Mouse (Mus musculus) kidney, adult 8-10 months (tissue): ENCODE data around the gene Pcp4l1.
"Not testable (repeated sequence)": the region's sequence is repeated elsewhere in the genome, so short reads cannot be mapped to it uniquely, and the experiment has no call there.

Experiments
- DNase-seq, 2 experiments: peaks; one replicate each; pipeline ENCODE4 v3.0.0; 2022

The Pcp4l1 gene

DNA sequence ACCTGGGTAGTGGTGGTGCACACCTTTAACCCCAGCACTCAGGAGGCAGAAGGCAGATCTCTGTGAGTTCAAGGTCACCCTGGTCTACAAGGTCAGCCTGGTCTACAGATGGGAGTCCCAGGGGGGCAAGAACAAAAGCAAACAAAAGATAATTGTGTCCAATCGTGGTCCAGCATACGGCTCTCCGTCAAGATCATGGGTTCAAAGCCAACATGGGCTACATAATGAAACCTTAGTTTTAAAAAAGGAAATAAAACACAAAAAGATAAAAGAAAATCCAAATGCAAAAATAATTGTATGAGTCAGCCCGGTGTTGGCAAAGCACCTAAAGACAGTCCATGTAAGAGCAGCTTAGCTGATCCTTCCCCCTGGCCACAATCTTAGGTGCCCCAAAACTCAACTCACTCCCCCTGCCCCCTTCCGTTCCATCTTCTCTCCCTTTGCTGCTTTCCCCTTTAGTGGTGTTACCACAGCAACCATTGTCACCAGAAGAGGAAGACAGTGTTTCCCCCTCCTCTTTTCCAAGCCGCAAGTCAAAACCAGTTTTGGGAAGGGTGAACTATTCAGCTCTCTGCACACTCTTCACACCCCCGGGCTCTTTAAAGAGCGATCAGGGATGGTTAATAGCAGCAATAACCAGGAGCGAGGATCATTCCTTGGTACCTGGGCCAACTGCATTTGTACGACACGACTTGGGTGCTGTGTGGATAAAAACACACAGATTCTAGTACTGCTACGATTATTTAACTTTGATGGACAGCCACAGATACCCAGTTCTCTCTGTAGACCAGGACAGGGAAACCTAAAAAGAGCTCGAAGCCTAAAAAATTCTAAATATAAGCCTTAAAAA, 8.0 kb downstream of the Pcp4l1 start:
- DNase-seq, result no peak

DNA sequence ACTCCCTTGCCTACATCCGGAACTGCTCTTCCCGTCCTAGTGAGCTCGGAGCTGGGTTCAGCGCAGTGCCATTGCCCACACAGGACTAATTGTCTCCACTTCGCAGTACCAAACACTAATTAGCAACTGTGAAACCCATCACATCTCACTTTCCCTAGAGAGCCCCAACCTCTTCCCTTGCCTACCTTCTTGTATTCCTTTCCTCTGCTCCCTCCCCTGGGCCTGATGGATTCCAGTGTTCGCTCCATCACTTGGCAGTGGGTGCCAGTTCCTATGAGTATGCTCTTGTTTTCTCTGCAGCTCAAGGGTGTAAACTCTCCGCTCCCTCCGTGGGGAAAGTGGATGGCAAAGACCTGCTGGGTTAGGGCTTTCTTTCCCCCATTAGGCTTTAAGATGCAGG, 10.4 kb downstream of the Pcp4l1 start:
- DNase-seq, result no peak

DNA sequence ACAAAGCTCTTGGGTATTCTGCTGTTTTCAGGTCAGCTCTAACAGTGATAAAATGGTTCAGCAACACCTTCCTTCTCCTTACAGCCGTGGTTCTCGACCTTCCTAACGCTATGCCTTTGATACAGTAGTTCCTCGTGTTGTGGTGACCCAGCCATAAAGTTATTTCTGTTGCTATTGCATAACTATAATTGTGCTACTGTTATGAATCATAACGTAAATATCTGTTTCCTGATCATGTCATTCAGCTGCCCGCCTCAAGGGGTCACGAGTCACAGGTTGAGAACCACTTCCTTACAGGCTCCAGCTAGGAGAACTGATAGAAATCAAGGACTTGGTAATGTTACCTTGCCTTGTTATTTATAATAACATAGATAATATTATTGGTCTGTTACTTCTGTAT, 11.8 kb downstream of the Pcp4l1 start:
- peak in 1 of 2 experiments; percentile 29 for DNase-seq

DNA sequence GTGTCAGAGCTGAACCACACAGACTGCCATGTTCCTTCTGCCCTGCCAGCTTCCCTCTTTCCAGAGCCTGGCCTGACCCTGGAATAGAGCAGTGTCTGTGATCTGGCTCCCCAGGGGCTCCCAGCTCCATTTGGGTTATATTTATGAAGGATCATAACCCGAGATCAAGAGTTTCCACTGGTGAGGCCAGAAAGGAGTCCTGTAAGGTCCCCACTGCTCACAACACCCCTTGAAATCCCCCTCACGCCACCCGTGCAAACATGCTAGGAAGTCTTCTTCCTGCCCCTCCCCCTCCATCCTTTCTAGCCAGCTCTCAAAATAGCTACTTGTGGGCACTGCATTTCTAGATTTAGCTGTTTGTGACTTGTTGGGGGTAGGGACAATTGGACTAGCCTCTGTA, 12.4 kb downstream of the Pcp4l1 start:
- DNase-seq, result peak in 1 of 2 experiments; percentile 36

DNA sequence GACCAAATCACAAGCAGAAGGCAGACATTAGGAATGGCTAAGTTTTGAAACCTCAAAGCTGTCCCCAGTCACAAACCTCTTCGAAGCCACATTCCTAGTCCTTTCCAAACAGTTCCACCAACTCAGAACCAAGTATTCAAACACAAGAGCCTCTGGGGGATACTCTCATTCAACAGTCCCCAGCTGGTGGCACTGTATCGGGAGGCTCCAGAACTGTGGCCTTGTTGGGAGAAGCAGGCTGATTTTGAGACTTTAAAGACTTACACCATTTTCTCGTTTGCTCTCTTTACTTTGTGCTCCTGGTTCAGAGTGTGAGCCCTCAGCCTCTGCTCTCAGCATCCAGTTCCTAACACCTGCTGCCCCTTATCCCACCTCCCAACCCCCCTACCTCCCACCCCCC, 13.0 kb downstream of the Pcp4l1 start:
- DNase-seq, result no peak

DNA sequence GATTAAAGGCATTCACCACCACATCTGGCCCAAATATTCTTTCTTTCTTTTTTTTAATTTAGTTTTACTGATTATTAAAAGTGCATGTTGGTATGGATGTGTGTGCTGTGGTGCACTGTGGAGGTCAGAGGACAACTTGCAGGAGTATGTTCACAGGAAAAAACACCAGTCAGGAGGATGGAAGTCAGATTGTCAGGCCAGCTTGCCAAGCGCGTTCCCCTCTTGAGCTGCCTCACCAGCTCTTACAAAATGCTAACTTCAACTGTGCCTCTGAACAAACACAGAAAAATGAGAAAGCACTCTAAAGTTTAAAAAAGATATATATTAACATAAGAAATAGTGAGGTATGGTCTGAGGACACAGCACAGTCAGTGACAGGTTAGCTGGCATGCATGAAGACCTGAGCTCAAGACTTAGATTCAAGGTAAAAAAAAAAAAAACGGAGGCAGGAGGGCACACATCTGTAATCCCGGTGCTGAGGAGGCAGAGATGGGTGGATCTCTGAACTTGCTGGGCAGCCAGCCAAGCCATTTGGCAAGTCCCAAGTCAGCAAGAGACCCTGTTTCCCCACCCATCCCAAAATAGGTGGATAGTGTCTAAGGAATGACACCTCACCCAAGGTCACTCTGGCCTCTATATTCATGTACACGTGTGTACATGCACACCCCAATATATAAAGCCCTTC, 16.4 kb downstream of the Pcp4l1 start:
- DNase-seq, result no peak

DNA sequence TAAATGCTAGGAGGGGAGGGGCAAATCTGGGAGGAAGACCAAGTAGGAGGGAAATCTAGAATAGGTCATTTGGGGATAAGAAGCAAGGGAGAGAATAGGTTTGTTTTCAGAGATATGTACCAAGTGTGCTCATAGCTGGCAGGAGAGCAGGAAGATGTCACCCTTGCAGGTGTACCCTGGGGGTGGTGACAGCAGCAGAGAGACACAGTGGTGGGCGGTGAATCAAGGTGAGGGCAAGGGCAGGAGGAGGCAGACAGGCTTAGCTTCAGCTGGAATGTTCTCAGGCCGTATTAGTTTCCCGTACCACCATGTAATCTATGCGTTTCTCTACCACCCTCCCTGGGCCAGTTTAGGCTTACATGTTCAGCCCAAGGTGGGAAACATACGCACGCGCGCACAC, 23.3 kb downstream of the Pcp4l1 start:
- no peak for DNase-seq

DNA sequence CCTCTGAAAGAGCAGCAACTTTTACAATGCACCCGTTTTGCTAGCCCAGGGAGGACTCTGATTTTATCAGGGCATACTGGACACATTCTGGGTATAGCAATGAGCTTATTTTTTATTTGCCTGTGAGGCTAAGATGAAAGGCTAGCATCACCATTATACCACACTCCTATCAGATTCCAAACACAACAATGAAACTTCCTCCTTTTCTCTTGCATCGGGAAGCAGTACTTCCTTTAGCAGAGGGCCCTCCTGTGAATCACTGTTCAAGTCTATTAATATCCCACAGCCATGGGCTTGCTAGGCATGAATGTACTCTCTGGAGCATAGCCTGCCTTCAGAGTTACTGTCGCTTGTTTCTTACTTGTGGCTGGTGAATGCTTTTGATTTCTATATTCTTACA, 24.9 kb downstream of the Pcp4l1 start:
- peak in 1 of 2 experiments; percentile 27 for DNase-seq

DNA sequence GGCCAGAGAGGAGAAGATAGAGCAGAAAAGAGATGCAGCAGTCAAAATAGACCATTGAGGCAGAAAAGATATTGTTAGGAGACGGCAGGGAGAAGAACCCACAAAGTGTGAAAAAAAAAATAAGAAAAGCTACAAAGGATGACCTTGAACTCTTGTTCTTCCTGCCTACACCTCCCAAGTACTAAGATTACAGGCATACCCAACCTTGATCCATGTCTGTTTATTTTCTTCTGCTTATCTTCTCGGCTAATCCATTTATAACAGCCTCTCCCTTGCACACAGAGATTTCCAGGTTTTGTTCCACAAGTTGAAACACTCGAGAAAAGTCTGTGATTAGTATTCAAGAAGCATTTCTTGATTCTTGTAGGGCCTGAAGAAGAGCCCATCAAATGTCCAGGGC, 26.2 kb downstream of the Pcp4l1 start:
- DNase-seq, result no peak

DNA sequence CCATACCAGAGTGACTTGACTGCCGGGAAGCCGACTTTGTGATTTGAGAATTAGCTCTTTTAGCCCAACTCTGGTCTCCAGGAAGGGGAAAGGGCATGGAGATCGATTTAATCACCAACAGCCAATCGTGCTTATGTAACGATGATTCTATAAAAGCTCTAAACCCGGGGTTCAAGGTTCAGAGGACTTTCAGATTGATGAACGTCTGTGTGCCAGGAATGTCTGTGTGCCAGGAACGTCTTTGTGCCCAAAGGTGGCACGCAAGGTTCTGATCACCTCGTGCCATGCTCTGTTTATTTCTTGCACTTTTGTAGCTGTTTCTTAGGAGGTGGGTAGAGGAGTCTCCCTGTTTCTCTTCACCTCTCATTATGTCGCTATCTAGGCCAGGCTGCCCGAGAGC, 27.2 kb downstream of the Pcp4l1 start:
- DNase-seq, result peak; percentile 38 to 48

DNA sequence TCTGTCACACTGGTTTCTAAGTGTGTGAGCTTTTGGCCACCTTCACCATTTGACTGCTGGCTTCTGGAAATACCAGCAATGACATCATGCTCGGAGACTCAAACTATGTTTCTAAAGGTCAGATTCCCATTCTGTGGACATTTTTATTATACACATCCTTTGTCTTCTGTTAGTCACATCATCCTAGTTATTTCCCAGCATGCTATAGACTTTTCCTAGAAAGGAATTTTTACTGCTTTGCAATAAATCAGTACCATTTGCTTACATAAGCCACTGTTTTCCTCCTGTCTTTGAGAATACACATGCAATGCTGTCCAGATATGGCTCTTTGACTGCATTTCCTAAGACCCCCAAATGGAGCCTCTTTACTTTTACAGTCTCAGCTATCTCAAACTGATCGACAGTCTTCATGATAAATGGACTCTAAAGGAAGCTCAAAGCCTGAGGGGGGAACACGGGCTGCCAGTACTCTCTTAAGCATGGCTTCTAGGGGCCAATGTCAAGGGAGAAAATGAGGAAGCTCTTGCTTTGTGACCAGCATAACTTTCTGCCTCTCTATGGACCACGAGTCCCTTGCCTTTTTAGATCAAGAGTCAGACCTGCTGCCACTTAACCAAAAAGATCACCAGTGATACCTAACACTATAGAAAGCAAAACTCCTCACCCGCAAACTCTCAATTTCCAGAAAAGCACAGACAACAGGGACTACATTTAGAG, 30.3 kb downstream of the Pcp4l1 start:
- no peak for DNase-seq

DNA sequence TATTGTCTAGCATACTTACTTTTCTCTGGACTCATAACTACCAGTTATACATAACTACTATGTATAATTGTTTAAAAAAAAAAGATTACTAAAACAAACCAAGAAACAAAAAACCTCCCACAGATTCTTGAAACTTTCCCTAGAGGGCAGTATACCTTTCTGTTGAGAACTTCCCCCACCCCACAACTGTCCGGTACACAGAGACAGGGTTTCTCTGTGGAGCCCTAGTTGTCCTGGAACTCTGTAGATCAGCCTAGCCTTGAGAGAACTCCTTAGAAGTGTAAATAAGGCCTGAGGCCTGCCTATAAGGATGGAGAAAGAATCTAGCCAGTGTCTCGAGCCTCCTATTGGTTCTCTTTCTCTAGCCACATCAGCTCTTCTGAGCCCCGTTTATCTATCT, 31.8 kb downstream of the Pcp4l1 start:
- DNase-seq, result no peak

DNA sequence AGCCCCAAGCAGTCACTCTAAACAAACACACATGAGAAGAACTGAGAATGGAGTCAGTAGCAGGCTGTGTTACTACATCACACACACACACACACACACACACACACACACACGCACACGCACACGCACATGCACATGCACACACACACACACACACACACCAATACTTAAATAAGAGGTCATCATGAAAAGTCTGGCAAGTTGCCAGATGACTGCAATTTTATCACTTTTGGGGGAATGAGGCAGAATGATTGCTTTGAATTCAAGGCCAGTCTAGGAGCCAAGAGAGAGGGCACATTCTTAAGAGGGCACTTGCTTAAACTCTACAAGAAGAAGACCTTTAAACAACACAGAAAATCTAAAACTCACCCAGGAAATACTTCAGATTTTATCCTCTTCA, 33.5 kb downstream of the Pcp4l1 start:
- DNase-seq, result no peak

DNA sequence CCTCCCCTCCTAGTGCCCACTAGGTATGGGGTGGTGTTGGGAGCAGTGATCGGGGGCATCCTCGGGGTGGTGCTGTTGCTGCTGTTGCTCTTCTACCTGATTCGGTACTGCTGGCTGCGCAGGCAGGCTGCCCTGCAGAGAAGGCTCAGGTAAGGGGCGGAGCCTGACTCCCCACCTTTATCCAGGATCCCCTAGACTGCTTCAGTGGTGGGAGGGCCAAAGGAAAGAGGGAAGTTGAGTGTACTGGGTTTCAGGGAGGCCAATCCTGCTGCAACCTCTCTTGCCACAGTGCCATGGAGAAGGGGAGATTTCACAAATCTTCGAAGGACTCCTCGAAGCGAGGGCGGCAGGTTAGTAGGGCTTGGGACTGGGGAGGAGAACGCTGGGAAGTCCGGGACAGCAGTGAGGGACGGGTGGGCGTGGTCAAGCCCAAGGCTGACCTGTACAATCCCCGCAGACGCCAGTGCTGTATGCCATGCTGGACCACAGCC, 36.5 kb downstream of the Pcp4l1 start:
- DNase-seq, result peak in 1 of 2 experiments; percentile 26

DNA sequence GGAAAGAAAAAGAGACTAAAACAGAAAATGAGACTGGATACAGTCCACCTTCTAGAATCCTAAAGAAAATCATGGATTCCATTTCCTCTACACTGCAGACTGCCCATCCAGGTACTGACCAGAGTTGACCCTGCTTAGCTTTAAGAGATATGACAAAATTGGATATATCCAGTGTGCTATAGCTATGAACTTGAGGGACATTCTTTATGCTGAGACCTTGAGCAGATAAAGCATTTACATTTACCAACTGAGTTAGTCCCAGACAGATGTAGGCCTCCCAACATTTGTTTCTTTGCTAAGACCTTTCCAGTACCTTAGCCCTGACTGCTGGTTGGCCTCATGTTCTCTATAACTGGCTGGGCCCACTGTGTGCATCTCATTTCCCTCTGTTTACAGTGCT, 38.1 kb downstream of the Pcp4l1 start:
- DNase-seq, result no peak

DNA sequence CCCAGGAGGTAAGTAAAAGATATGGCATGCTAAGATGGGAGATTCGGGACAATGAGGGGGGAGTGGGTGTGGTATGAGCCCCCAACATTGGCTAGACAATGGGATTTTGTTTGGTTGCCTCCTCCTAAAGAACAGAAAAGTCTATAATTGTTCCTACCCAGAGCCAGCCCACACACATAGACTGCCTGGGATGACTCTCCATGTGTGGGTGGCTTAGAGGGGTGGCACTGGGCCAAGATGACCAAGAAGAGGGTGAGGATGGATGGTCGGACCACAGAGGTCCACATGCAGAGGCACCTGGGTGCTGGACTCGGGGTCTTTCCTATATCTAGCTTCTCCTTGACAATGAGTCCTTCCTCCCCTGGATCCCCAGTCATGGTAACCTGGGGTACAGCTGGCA, 39.4 kb downstream of the Pcp4l1 start:
- no peak for DNase-seq

DNA sequence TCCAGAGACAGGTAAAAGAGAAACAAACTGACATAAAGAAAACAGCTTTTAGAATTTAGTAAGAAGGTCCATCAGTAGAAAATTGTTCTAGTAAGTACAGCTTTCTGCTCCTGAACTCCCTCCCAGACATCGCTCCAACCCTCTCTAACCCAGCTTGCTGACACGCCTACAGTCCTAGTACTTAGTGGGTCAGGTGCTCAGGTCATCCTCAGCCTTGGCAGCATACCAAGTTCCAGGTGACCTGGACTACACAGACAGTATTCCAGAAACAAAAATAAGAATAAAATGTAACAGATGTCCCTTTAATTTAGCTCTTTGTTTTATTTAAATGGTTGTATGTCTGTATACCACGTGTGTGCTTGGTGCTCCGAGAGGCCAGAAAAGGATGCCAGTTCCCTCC, 44.1 kb downstream of the Pcp4l1 start:
- DNase-seq, result peak; percentile 41 to 43

DNA sequence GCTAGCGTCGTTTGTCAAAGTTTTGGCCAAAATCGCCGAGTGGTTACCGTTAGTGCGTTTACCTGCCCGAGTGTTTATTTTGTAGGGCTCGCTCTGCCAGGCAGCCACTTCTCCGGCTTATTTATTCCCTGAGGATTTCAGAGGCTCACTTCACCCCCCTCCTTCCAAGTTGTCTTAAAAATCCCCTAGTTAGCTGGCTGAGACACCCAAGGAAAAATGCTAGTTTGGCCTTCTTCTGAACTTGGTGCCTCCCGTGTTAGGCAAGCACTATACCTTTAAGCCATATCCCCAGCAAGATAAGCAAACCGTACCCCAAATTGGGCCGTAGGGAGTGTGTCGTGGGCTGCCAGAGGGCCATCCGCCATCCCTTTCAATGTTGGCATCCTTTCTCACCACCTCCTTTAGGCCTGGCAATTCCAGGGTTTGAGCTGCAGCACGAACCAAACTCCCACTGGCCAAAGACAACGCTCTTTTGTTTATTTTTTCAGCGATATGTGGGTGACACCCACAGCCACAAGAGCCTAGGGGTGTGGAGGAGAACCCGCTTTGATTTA, 45.2 kb downstream of the Pcp4l1 start:
- DNase-seq, result peak in 1 of 2 experiments; percentile 18

DNA sequence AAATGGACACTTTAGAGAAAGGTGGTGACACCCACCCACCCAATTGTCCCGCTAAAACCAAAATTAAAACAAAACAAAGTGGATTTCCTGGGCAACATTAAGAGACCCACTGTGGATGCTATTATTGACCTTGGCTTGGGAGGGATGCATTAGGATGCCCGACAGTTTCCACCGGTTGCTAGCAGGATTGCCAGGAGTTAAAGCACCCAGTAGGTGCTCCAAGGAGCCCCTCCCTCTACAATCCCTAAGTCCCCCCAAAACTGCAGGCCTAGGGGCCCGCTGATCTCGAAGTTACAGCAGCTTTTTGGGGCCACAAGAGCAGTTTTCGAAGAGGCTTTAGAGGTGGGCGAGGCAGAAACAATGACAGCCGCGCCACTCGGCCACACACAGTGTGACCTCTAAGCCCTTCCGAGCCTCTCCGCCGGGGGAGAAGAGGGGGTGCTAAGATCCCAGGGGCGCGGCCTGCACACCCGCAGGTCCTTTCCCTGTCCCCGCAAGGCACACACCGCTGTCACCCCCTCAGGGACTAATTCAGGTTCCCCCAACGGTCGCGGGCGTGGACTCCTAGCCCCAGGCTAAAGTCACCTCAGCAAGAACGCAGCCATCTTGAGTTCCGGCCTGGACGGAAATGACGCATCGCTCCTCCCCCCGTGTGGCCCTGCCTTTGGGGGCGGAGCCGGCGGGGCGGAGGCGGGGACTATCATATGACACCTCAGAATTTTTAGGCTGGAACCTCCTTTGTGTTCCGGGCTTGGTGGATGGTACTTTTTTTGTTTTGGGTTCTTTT, 45.9 kb downstream of the Pcp4l1 start, which contains the start of the genes Sdhc and Mpz:
Gene Sdhc, minus strand, starts transcription at position 630 of the 787 bp plus-strand sequence.
Gene Mpz, plus strand, starts transcription at position 738 of the 787 bp plus-strand sequence.
- DNase-seq, result peak; percentile 95 to 97

DNA sequence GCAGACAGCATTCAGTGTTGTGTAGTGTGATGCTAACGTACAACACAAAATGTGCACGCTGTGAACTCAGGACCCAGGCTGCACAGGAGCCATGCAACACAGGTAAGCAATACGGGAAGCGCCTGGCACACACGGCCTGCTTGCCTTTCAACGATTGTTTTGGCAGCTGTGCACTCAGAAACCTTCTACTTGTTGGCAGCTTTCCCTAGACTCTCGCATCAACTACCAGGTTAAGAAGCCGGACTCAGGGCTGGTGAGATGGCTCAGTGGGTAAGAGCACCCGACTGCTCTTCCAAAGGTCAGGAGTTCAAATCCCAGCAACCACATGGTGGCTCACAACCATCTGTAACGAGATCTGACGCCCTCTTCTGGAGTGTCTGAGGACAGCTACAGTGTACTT, 53.1 kb downstream of the Pcp4l1 start:
- DNase-seq, result peak; percentile 84 to 85

DNA sequence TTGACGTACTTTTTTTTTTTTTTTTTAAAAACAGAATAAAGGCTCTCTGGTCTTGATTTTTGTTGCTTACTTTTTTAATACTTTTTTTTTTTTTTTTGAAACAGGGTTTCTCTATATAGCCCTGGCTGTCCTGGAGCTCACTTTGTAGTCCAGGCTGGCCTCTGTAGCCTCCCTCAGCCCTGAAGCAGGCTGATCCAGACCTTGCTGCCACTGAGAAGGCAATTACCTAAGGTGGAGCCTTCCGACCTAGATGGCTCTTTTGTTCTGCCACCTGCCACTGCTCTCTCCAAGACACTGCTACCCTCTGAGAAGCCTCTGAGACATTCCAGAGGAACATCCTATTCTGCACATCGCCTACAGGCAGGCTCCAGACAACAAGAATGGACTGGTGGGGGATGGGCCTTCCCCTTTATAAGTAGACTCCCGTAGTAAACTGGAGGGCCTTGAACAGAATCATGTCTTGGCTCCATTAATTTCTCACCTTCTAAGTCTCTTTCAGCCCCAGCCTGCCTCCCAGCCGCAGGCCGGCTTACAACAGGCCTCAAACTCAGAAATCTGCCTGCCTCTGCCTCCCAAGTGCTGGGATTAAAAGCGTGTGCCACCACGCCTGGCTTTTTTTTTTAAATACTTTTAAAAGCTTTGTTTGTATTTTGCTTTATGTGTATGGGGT, 58.4 kb downstream of the Pcp4l1 start:
- not testable (repeated sequence) for DNase-seq

DNA sequence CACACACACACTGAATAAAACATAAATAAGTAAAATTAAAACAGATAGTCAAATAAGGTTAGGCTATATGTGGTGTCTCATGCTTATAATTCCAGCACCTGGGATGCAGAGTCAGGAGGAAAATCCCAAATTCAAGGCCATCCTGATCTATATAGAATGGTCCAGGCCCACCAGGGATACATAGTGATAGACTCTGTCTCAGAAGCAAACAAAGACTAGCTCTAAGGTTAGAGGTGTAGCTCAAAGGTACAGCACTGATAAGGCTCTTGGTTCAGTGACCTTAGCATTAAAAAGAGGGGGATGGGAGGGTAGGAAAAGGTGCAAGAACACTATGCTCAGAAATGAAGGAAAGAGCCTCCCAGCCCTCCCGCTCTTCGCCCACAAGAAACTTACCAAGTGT, 60.5 kb downstream of the Pcp4l1 start:
- no peak for DNase-seq
